27 mouse cellular contexts compared by ENCODE assay signal in the genomic region with DNA sequence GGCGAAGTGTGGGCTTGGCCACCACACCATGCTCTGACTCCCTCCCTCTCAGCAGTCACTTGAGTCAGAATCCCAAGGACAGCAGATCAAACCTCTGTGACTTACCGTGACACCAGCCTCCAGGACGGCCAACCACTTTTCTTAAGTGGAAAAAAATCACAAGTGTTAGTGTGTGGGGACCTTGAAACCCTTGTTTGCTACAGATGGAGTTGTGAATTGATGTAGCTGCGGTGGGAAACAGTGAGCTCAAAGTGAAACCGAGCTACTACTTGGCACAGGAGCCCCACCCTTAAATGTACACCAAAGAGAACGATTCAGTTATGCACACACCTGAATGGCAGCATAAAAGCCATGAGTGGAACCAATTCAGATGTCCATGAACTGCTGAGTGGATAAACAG. TPM values are rescaled to one million over a fixed set of nuclear protein-coding genes. Genes with fewer than 3 reads are reported as not detected.
A peak's percentile ranks its signal among the peaks of the same experiment; 100 is the strongest.
DNase-seq lines count a peak whose midpoint lies in the region; ATAC-seq and TF ChIP-seq lines count a peak whose summit lies in the region.
"Had no signal": no experiment of that assay in that cellular context is flagged by ENCODE, and none has a peak within 500 bp of the region (broad histone marks: within the 10 kb centered on the region; RNA-seq: fewer than 3 reads in every experiment).

No protein-coding gene starts in this region.

- no peak overlapping the region for H3K9ac ChIP-seq in liver, embryonic 12.5 days
- H3K9ac ChIP-seq in liver, embryonic 11.5 days (ENCODE audit: low read depth, low read length), result no peak overlapping the region
- no peak overlapping the region for H3K9ac ChIP-seq in forebrain, embryonic 16.5 days (replicated peaks; ENCODE audit: low read depth, low read length)
- H3K9ac ChIP-seq in stomach, postnatal 0 days (ENCODE audit: low read length), result no peak overlapping the region
- H3K9ac ChIP-seq: embryonic facial prominence, embryonic 15.5 days; heart, embryonic 15.5 days; hindbrain, embryonic 14.5 days had no signal

- H3K27ac ChIP-seq in liver, embryonic 12.5 days, result no peak overlapping the region
- H3K27ac ChIP-seq in liver, embryonic 11.5 days (ENCODE audit: low read depth, low read length), result no peak overlapping the region
- no peak overlapping the region for H3K27ac ChIP-seq in forebrain, embryonic 16.5 days (ENCODE audit: low read length)
- no peak overlapping the region for H3K27ac ChIP-seq in stomach, postnatal 0 days (replicated peaks)
- H3K27ac ChIP-seq: embryonic facial prominence, embryonic 15.5 days; forebrain, embryonic 10.5 days; heart, embryonic 10.5 days; heart, embryonic 15.5 days; hindbrain, embryonic 10.5 days; hindbrain, embryonic 14.5 days had no signal

- no peak for ATAC-seq in liver, embryonic 12.5 days
- ATAC-seq in liver, embryonic 11.5 days (replicated peaks; ENCODE audit: low FRiP score), result no peak
- ATAC-seq in monocyte, adult 5-6 weeks (replicated peaks; ENCODE audit: insufficient number of reproducible peaks, low FRiP score, low TSS enrichment, poor library complexity, severe bottlenecking), result 0 out of 2 replicates have a peak, but pooled peaks have one; percentile 6
- no peak for ATAC-seq in forebrain, embryonic 16.5 days
- ATAC-seq in stomach, postnatal 0 days (ENCODE audit: low FRiP score, low TSS enrichment), result no peak
- no peak for ATAC-seq in granulocyte monocyte progenitor cell, adult 5-6 weeks (replicated peaks; ENCODE audit: poor library complexity, severe bottlenecking)
- ATAC-seq: forebrain, embryonic 14.5 days; intestine, postnatal 0 days; Patski had no signal

- H3K4me3 ChIP-seq in liver, embryonic 12.5 days, result no peak overlapping the region
- no peak overlapping the region for H3K4me3 ChIP-seq in liver, embryonic 11.5 days (ENCODE audit: low read depth, low read length)
- H3K4me3 ChIP-seq in forebrain, embryonic 16.5 days (replicated peaks; ENCODE audit: low read length), result no peak overlapping the region
- H3K4me3 ChIP-seq in stomach, postnatal 0 days (ENCODE audit: low read depth, low read length), result no peak overlapping the region
- H3K4me3 ChIP-seq: embryonic facial prominence, embryonic 15.5 days; erythroblast, embryonic 14.5 days; forebrain, embryonic 10.5 days; heart, embryonic 10.5 days; heart, embryonic 15.5 days; hindbrain, embryonic 10.5 days had no signal

- H3K4me2 ChIP-seq in liver, embryonic 12.5 days, result peak overlapping the region; percentile 29; the same call in 1 of the 2 replicates
- no peak overlapping the region for H3K4me2 ChIP-seq in liver, embryonic 11.5 days
- H3K4me2 ChIP-seq in forebrain, embryonic 16.5 days (ENCODE audit: low read length), result no peak overlapping the region
- H3K4me2 ChIP-seq in stomach, postnatal 0 days (replicated peaks; ENCODE audit: low read depth), result no peak overlapping the region
- H3K4me2 ChIP-seq: embryonic facial prominence, embryonic 15.5 days; hindbrain, embryonic 14.5 days had no signal

- DNase-seq in liver, embryonic 11.5 days (ENCODE audit: low spot score), result no peak
- DNase-seq in CD4-positive, CD25-positive, alpha-beta regulatory T cell, adult 2 months (ENCODE audit: low read depth, low spot score), result peak; percentile 75
- DNase-seq in T-cell, adult 2 months (ENCODE audit: low spot score), result peak; percentile 39
- no peak for DNase-seq in stomach, postnatal 0 days (ENCODE audit: low spot score)
- DNase-seq: adrenal gland, adult 8-10 months; adrenal gland, postnatal 36 days; cerebellum, adult 11 months; cerebellum, adult 8-10 months; cerebellum, postnatal 14 days; embryo, embryonic 11 days; gastrocnemius, postnatal 25 days; heart, adult 11 months had no signal

- H3K9me3 ChIP-seq in liver, embryonic 12.5 days (replicated peaks), result no peaks in the 10 kb centered on the region
- no peaks in the 10 kb centered on the region for H3K9me3 ChIP-seq in liver, embryonic 11.5 days (ENCODE audit: control insufficient read depth, low read length)
- no peaks in the 10 kb centered on the region for H3K9me3 ChIP-seq in forebrain, embryonic 16.5 days (ENCODE audit: control insufficient read depth, low read length)
- H3K9me3 ChIP-seq in stomach, postnatal 0 days (ENCODE audit: control insufficient read depth, low read length), result no peaks in the 10 kb centered on the region
- H3K9me3 ChIP-seq: embryonic facial prominence, embryonic 15.5 days; forebrain, embryonic 10.5 days; heart, embryonic 10.5 days; heart, embryonic 15.5 days; hindbrain, embryonic 10.5 days had no signal

- TF ChIP-seq CTCF in stomach, postnatal 0 days (IDR thresholded peaks at IDR 0.05; ENCODE audit: low read depth), result no peak

- WGBS in liver, embryonic 12.5 days (ENCODE audit: insufficient replicate concordance), result 66% methylated on average over 6 of the region's 6 CpGs
- 84% methylated on average over 6 of the region's 6 CpGs for WGBS in liver, embryonic 11.5 days
- WGBS in forebrain, embryonic 16.5 days, result 87% methylated on average over 6 of the region's 6 CpGs
- WGBS in stomach, postnatal 0 days, result 75% methylated on average over 6 of the region's 6 CpGs

- no peaks in the 10 kb centered on the region for H3K36me3 ChIP-seq in liver, embryonic 12.5 days
- H3K36me3 ChIP-seq in liver, embryonic 11.5 days (ENCODE audit: control insufficient read depth, insufficient read depth, low read length), result no peaks in the 10 kb centered on the region
- H3K36me3 ChIP-seq in forebrain, embryonic 16.5 days (ENCODE audit: control insufficient read depth, insufficient read depth), result no peaks in the 10 kb centered on the region
- H3K36me3 ChIP-seq in stomach, postnatal 0 days (ENCODE audit: control insufficient read depth, insufficient read depth, low read length), result no peaks in the 10 kb centered on the region
- H3K36me3 ChIP-seq: embryonic facial prominence, embryonic 15.5 days; forebrain, embryonic 10.5 days; heart, embryonic 10.5 days; heart, embryonic 15.5 days; hindbrain, embryonic 10.5 days had no signal

- peaks cover 5% of the 10 kb centered on the region; the same call in 1 of the 2 replicates for H3K27me3 ChIP-seq in liver, embryonic 12.5 days (replicated peaks)
- no peaks in the 10 kb centered on the region; the same call in 1 of the 2 replicates for H3K27me3 ChIP-seq in liver, embryonic 11.5 days (replicated peaks; ENCODE audit: control insufficient read depth, insufficient read depth, low read length)
- no peaks in the 10 kb centered on the region for H3K27me3 ChIP-seq in forebrain, embryonic 16.5 days (replicated peaks; ENCODE audit: control insufficient read depth, insufficient read depth, low read length)
- no peaks in the 10 kb centered on the region for H3K27me3 ChIP-seq in stomach, postnatal 0 days (ENCODE audit: control insufficient read depth, insufficient read depth, low read length)
- H3K27me3 ChIP-seq: embryonic facial prominence, embryonic 15.5 days; heart, embryonic 15.5 days; Patski had no signal

- no peak for TF ChIP-seq EP300 in stomach, postnatal 0 days (optimal IDR thresholded peaks at IDR 0.05)

- H3K4me1 ChIP-seq in liver, embryonic 12.5 days, result peaks cover 8% of the 10 kb centered on the region
- no peaks in the 10 kb centered on the region for H3K4me1 ChIP-seq in liver, embryonic 11.5 days (replicated peaks; ENCODE audit: control insufficient read depth, insufficient read depth, low read length)
- no peaks in the 10 kb centered on the region for H3K4me1 ChIP-seq in forebrain, embryonic 16.5 days (replicated peaks; ENCODE audit: control insufficient read depth, insufficient read depth, low read length)
- H3K4me1 ChIP-seq in stomach, postnatal 0 days (replicated peaks; ENCODE audit: control insufficient read depth, insufficient read depth), result no peaks in the 10 kb centered on the region
- H3K4me1 ChIP-seq: embryonic facial prominence, embryonic 15.5 days had no signal

RNA-seq across cellular contexts. Expression of a gene that starts 10.6 kb away (rescaled TPM):
- 0.12 TPM in 1 of 2 replicates, not detected in the other for polyA plus RNA-seq in liver, embryonic 12.5 days (2016; fragmentation: Nextera tagmentation; extraction: Ambion mirVana)
- 0.21 and 0.26 TPM in 2 replicates for polyA plus RNA-seq in liver, embryonic 11.5 days (2014; fragmentation: Nextera tagmentation; extraction: Ambion mirVana)
- 14.3 to 47.8 TPM (median 28.4 TPM) in 3 replicates for total RNA-seq in monocyte, adult 5-6 weeks (2017)
- polyA plus RNA-seq in forebrain, embryonic 16.5 days (2015; fragmentation: Nextera tagmentation; extraction: Ambion mirVana), result 0.34 and 0.35 TPM in 2 replicates
- 0.22 and 0.23 TPM in 2 replicates for polyA plus RNA-seq in stomach, postnatal 0 days (2015; fragmentation: Nextera tagmentation; extraction: Ambion mirVana)
- total RNA-seq in granulocyte monocyte progenitor cell, adult 5-6 weeks (2014; fragmentation: Nextera tagmentation), result not detected in 2 replicates
- not detected in 2 replicates for total RNA-seq in granulocyte monocyte progenitor cell, adult 5-6 weeks (2017)
- total RNA-seq: common myeloid progenitor, adult 5-6 weeks had no signal
- polyA plus RNA-seq: erythroblast, embryonic 14.5 days had no signal

RNA-seq across cellular contexts. Expression of a gene that starts 10.7 kb away (rescaled TPM):
- 326 and 344 TPM in 2 replicates for polyA plus RNA-seq in liver, embryonic 12.5 days (2016; fragmentation: Nextera tagmentation; extraction: Ambion mirVana)
- 526 and 535 TPM in 2 replicates for polyA plus RNA-seq in liver, embryonic 11.5 days (2014; fragmentation: Nextera tagmentation; extraction: Ambion mirVana)
- total RNA-seq in monocyte, adult 5-6 weeks (2017), result 177 to 216 TPM (median 190 TPM) in 3 replicates
- 357 and 370 TPM in 2 replicates for polyA plus RNA-seq in forebrain, embryonic 16.5 days (2015; fragmentation: Nextera tagmentation; extraction: Ambion mirVana)
- polyA plus RNA-seq in stomach, postnatal 0 days (2015; fragmentation: Nextera tagmentation; extraction: Ambion mirVana), result 253 and 262 TPM in 2 replicates
- total RNA-seq in granulocyte monocyte progenitor cell, adult 5-6 weeks (2014; fragmentation: Nextera tagmentation), result 284 and 328 TPM in 2 replicates
- 431 and 435 TPM in 2 replicates for total RNA-seq in granulocyte monocyte progenitor cell, adult 5-6 weeks (2017)

Comparison
In these comparisons a context has a peak if more than half of its experiments do, and no peak if none do; other contexts are left out.
1. DNase-seq: peak in CD4-positive, CD25-positive, alpha-beta regulatory T cell, adult 2 months (single experiment) and T-cell, adult 2 months (single experiment); none in liver, embryonic 11.5 days (single experiment) and stomach, postnatal 0 days (single experiment).